In the genomic region with DNA sequence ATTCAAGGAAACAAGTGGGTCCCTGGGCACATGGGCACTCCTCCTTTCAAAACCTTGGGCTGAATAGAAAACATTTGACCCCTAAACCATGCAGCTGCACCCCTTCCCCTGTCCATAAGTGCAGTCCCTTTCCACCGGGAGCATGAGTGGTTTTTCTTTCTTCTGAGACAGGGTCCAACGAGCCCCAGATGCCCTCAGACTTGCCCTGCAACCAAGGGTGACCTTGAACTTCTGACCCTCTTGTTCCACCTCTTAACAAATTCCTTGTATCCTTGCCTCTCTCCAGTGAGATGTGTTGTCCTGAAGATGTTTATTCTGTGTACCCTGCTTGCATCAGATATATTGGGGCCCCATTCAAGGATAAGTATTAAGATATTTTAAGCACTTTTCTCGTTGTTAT, we compare ENCODE assay signal across 21 mouse cellular contexts. TPM values are rescaled to one million over a fixed set of nuclear protein-coding genes. Genes with fewer than 3 reads are reported as not detected.
"Had no signal": no experiment of that assay in that cellular context is flagged by ENCODE, and none has a peak within 500 bp of the region (broad histone marks: within the 10 kb centered on the region; RNA-seq: fewer than 3 reads in every experiment).

No protein-coding gene starts in this region.

- H3K4me2 ChIP-seq: kidney, embryonic 15.5 days; limb, embryonic 13.5 days; midbrain, embryonic 12.5 days; neural tube, embryonic 13.5 days had no signal

- H3K4me3 ChIP-seq: kidney, embryonic 15.5 days; limb, embryonic 13.5 days; midbrain, embryonic 12.5 days; neural tube, embryonic 13.5 days had no signal

- H3K27ac ChIP-seq: kidney, embryonic 15.5 days; limb, embryonic 13.5 days; liver, embryonic 14.5 days; midbrain, embryonic 12.5 days; neural tube, embryonic 13.5 days had no signal

- H3K9ac ChIP-seq: kidney, embryonic 15.5 days; limb, embryonic 13.5 days; liver, embryonic 14.5 days; midbrain, embryonic 12.5 days; neural tube, embryonic 13.5 days had no signal

- H3K9me3 ChIP-seq: midbrain, embryonic 12.5 days; neural tube, embryonic 13.5 days had no signal

- ATAC-seq: midbrain, embryonic 16.5 days had no signal

- H3K27me3 ChIP-seq: kidney, embryonic 15.5 days; limb, embryonic 13.5 days; midbrain, embryonic 12.5 days; neural tube, embryonic 13.5 days had no signal

- DNase-seq: kidney, adult 2 months; kidney, postnatal 14 days; layer of hippocampus, adult 9-11 months; layer of hippocampus, postnatal 36 days; left cerebral cortex, postnatal 4 days; lung, adult 18-20 months; retina, postnatal 1 day; right cerebral cortex, postnatal 4 days; thymus, adult 2 months; thymus, postnatal 25 days had no signal

RNA-seq across cellular contexts. Expression of a gene that starts 12.6 kb away (rescaled TPM):
- total RNA-seq: layer of hippocampus, postnatal 36 days; left cerebral cortex, postnatal 4 days; liver, adult 2 months had no signal
- polyA plus RNA-seq: kidney, adult 2 months; kidney, embryonic 15.5 days; limb, embryonic 13.5 days; liver, adult 2 months; liver, embryonic 14.5 days; lung, embryonic 16.5 days; midbrain, embryonic 12.5 days; midbrain, embryonic 16.5 days; neural tube, embryonic 13.5 days; spleen, adult 2 months; testis, adult 2 months; urinary bladder, adult 2 months had no signal
